In genomic region chr7:141205504-141205903, GRCm38 (mm10) we compare ENCODE assay signal across 24 mouse cellular contexts. TPM values are rescaled to one million over a fixed set of nuclear protein-coding genes. Genes with fewer than 3 reads are reported as not detected.
DNase-seq lines count a peak whose midpoint lies in the region; ATAC-seq and TF ChIP-seq lines count a peak whose summit lies in the region.
"Had no signal": no experiment of that assay in that cellular context is flagged by ENCODE, and none has a peak within 500 bp of the region (broad histone marks: within the 10 kb centered on the region; RNA-seq: fewer than 3 reads in every experiment).

No protein-coding gene starts in this region.

- no peak overlapping the region for H3K9ac ChIP-seq in liver, embryonic 13.5 days
- H3K9ac ChIP-seq in liver, postnatal 0 days (replicated peaks), result no peak overlapping the region
- no peak overlapping the region for H3K9ac ChIP-seq in liver, embryonic 15.5 days
- H3K9ac ChIP-seq: embryonic facial prominence, embryonic 12.5 days; embryonic facial prominence, embryonic 15.5 days; forebrain, postnatal 0 days; hindbrain, embryonic 12.5 days; hindbrain, embryonic 15.5 days had no signal

- 0 out of 2 replicates have a peak overlapping the region, but pooled peaks have one; percentile 49 for H3K27ac ChIP-seq in heart, embryonic 10.5 days
- H3K27ac ChIP-seq in liver, embryonic 13.5 days, result peak overlapping the region; percentile 93
- H3K27ac ChIP-seq in liver, postnatal 0 days (ENCODE audit: low read depth), result no peak overlapping the region
- H3K27ac ChIP-seq in liver, embryonic 15.5 days (replicated peaks), result peak overlapping the region; percentile 91; the same call in 1 of the 2 replicates
- no peak overlapping the region for H3K27ac ChIP-seq in left cerebral cortex, adult 2 months
- H3K27ac ChIP-seq: embryonic facial prominence, embryonic 12.5 days; embryonic facial prominence, embryonic 15.5 days; hindbrain, embryonic 12.5 days; hindbrain, embryonic 15.5 days had no signal

- no peaks in the 10 kb centered on the region for H3K36me3 ChIP-seq in heart, embryonic 10.5 days
- H3K36me3 ChIP-seq in liver, embryonic 13.5 days, result peaks cover 10% of the 10 kb centered on the region
- H3K36me3 ChIP-seq in liver, postnatal 0 days (replicated peaks; ENCODE audit: insufficient read depth, low read length), result no peaks in the 10 kb centered on the region
- H3K36me3 ChIP-seq in liver, embryonic 15.5 days (replicated peaks), result no peaks in the 10 kb centered on the region
- H3K36me3 ChIP-seq: embryonic facial prominence, embryonic 12.5 days; embryonic facial prominence, embryonic 15.5 days; hindbrain, embryonic 15.5 days had no signal

- H3K4me2 ChIP-seq in liver, embryonic 13.5 days, result no peak overlapping the region
- H3K4me2 ChIP-seq in liver, postnatal 0 days (ENCODE audit: low read depth, low read length), result no peak overlapping the region
- H3K4me2 ChIP-seq in liver, embryonic 15.5 days, result no peak overlapping the region
- H3K4me2 ChIP-seq: embryonic facial prominence, embryonic 12.5 days; embryonic facial prominence, embryonic 15.5 days; hindbrain, embryonic 12.5 days; hindbrain, embryonic 15.5 days had no signal

- H3K4me1 ChIP-seq in heart, embryonic 10.5 days, result peaks cover 11% of the 10 kb centered on the region; the same call in 1 of the 2 replicates
- H3K4me1 ChIP-seq in liver, embryonic 13.5 days (replicated peaks), result peaks cover 86% of the 10 kb centered on the region
- H3K4me1 ChIP-seq in liver, postnatal 0 days (ENCODE audit: insufficient read depth), result peaks cover 23% of the 10 kb centered on the region
- H3K4me1 ChIP-seq in liver, embryonic 15.5 days (replicated peaks), result peaks cover 70% of the 10 kb centered on the region
- H3K4me1 ChIP-seq: embryonic facial prominence, embryonic 12.5 days; embryonic facial prominence, embryonic 15.5 days; hindbrain, embryonic 12.5 days; hindbrain, embryonic 15.5 days had no signal

- ATAC-seq in liver, embryonic 13.5 days (ENCODE audit: low read depth), result no peak
- no peak for ATAC-seq in liver, postnatal 0 days
- ATAC-seq in liver, embryonic 15.5 days (ENCODE audit: insufficient read depth), result no peak
- ATAC-seq: CD4-positive, CD25-positive, alpha-beta regulatory T cell, adult 4 months; forebrain, embryonic 14.5 days; forebrain, postnatal 0 days had no signal

- TF ChIP-seq CTCF in liver, postnatal 0 days (IDR thresholded peaks at IDR 0.05; ENCODE audit: low read depth), result no peak
- no peak for TF ChIP-seq CTCF in left cerebral cortex, adult 2 months (IDR thresholded peaks at IDR 0.05)

- 94% methylated on average over 5 of the region's 5 CpGs for WGBS in heart, embryonic 10.5 days
- 88% methylated on average over 5 of the region's 5 CpGs for WGBS in liver, embryonic 13.5 days (ENCODE audit: insufficient replicate concordance)
- WGBS in liver, postnatal 0 days (ENCODE audit: insufficient replicate concordance), result 91% methylated on average over 5 of the region's 5 CpGs
- WGBS in liver, embryonic 15.5 days (ENCODE audit: insufficient replicate concordance), result 84% methylated on average over 5 of the region's 5 CpGs

- no peak for DNase-seq in heart, embryonic 10.5 days (ENCODE audit: low spot score)
- no peak for DNase-seq in heart, adult 8-10 months (ENCODE audit: low spot score)
- no peak for DNase-seq in liver, embryonic 13.5 days
- no peak for DNase-seq in liver, postnatal 0 days
- no peak for DNase-seq in left cerebral cortex, adult 2 months (ENCODE audit: extremely low spot score in 1 of 2, low spot score in 2 of 2)
- DNase-seq: adrenal gland, adult 2 months; adrenal gland, postnatal 14 days; cerebellum, adult 11 months; cerebellum, adult 2 months; cerebellum, adult 9-11 months; cerebellum, postnatal 25 days; forebrain, postnatal 0 days; gastrocnemius, postnatal 10 days; gastrocnemius, postnatal 36 days had no signal

- no peaks in the 10 kb centered on the region for H3K9me3 ChIP-seq in heart, embryonic 10.5 days
- H3K9me3 ChIP-seq in liver, embryonic 13.5 days (replicated peaks), result no peaks in the 10 kb centered on the region
- no peaks in the 10 kb centered on the region for H3K9me3 ChIP-seq in liver, postnatal 0 days (ENCODE audit: low read length)
- no peaks in the 10 kb centered on the region for H3K9me3 ChIP-seq in liver, embryonic 15.5 days (replicated peaks)
- H3K9me3 ChIP-seq: embryonic facial prominence, embryonic 12.5 days; embryonic facial prominence, embryonic 15.5 days; hindbrain, embryonic 12.5 days; hindbrain, embryonic 15.5 days had no signal

- intact Hi-C loops in left cerebral cortex, adult 2 months (cut with DNase I), result no loop called here

- peaks cover 7% of the 10 kb centered on the region; the same call in 1 of the 2 replicates for H3K27me3 ChIP-seq in heart, embryonic 10.5 days (ENCODE audit: insufficient read depth, poor library complexity, severe bottlenecking)
- H3K27me3 ChIP-seq in liver, embryonic 13.5 days, result no peaks in the 10 kb centered on the region
- no peaks in the 10 kb centered on the region for H3K27me3 ChIP-seq in liver, postnatal 0 days (ENCODE audit: insufficient read depth, low read length)
- H3K27me3 ChIP-seq in liver, embryonic 15.5 days, result no peaks in the 10 kb centered on the region
- H3K27me3 ChIP-seq: embryonic facial prominence, embryonic 12.5 days; embryonic facial prominence, embryonic 15.5 days; hindbrain, embryonic 12.5 days; hindbrain, embryonic 15.5 days had no signal

- TF ChIP-seq EP300 in liver, postnatal 0 days (IDR thresholded peaks at IDR 0.05; ENCODE audit: low read depth), result no peak

- H3K4me3 ChIP-seq in heart, embryonic 10.5 days, result no peak overlapping the region
- H3K4me3 ChIP-seq in liver, embryonic 13.5 days (replicated peaks), result no peak overlapping the region
- H3K4me3 ChIP-seq in liver, postnatal 0 days (ENCODE audit: low read depth, low read length), result no peak overlapping the region
- H3K4me3 ChIP-seq in liver, embryonic 15.5 days (replicated peaks), result no peak overlapping the region
- H3K4me3 ChIP-seq in left cerebral cortex, adult 2 months, result no peak overlapping the region
- H3K4me3 ChIP-seq: embryonic facial prominence, embryonic 12.5 days; embryonic facial prominence, embryonic 15.5 days; hindbrain, embryonic 12.5 days; hindbrain, embryonic 15.5 days had no signal

RNA-seq across cellular contexts. Expression of gene Lmntd2, which starts 8.4 kb away (rescaled TPM):
- polyA plus RNA-seq in heart, embryonic 10.5 days (2016; fragmentation: Nextera tagmentation; extraction: Ambion mirVana), result 1.4 and 2.1 TPM in 2 replicates
- total RNA-seq in heart, adult 8-10 months (2022), result not detected
- polyA plus RNA-seq in liver, embryonic 13.5 days (2015; fragmentation: Nextera tagmentation; extraction: Ambion mirVana), result 0.59 and 0.71 TPM in 2 replicates
- polyA plus RNA-seq in liver, postnatal 0 days (2015; fragmentation: Nextera tagmentation; extraction: Ambion mirVana), result 0.49 TPM in 2 replicates
- 0.60 and 0.91 TPM in 2 replicates for polyA plus RNA-seq in liver, embryonic 15.5 days (2015; fragmentation: Nextera tagmentation; extraction: Ambion mirVana)
- total RNA-seq in left cerebral cortex, adult 2 months (2021), result not detected
- total RNA-seq: gastrocnemius, postnatal 10 days; gastrocnemius, postnatal 36 days; heart, postnatal 25 days; hematopoietic stem cell, adult 5-6 weeks; MEL had no signal

RNA-seq across cellular contexts. Expression of gene Rassf7, which starts 10.2 kb away (rescaled TPM):
- polyA plus RNA-seq in heart, embryonic 10.5 days (2016; fragmentation: Nextera tagmentation; extraction: Ambion mirVana), result 22.6 and 41.4 TPM in 2 replicates
- total RNA-seq in heart, adult 8-10 months (2022), result under 1 TPM in 3 of 4 experiments, not detected in 1; 0.66 to 0.90 (median 0.73) TPM
- 23.9 and 26.7 TPM in 2 replicates for polyA plus RNA-seq in liver, embryonic 13.5 days (2015; fragmentation: Nextera tagmentation; extraction: Ambion mirVana)
- 24.9 and 27.3 TPM in 2 replicates for polyA plus RNA-seq in liver, postnatal 0 days (2015; fragmentation: Nextera tagmentation; extraction: Ambion mirVana)
- 27.3 and 33.4 TPM in 2 replicates for polyA plus RNA-seq in liver, embryonic 15.5 days (2015; fragmentation: Nextera tagmentation; extraction: Ambion mirVana)
- 1 to 10 TPM in 1 of 2 experiments, under 1 TPM in 1; 0.94 to 1.3 TPM for total RNA-seq in left cerebral cortex, adult 2 months (2021)

RNA-seq across cellular contexts. Expression of gene Lrrc56, which starts 11.5 kb away (rescaled TPM):
- polyA plus RNA-seq in heart, embryonic 10.5 days (2016; fragmentation: Nextera tagmentation; extraction: Ambion mirVana), result 3.3 and 6.7 TPM in 2 replicates
- total RNA-seq in heart, adult 8-10 months (2022), result 1 to 10 TPM; 1.8 to 3.4 (median 3.0) TPM
- polyA plus RNA-seq in liver, embryonic 13.5 days (2015; fragmentation: Nextera tagmentation; extraction: Ambion mirVana), result 12.2 and 15.5 TPM in 2 replicates
- 2.0 and 2.2 TPM in 2 replicates for polyA plus RNA-seq in liver, postnatal 0 days (2015; fragmentation: Nextera tagmentation; extraction: Ambion mirVana)
- polyA plus RNA-seq in liver, embryonic 15.5 days (2015; fragmentation: Nextera tagmentation; extraction: Ambion mirVana), result 11.0 and 12.1 TPM in 2 replicates
- total RNA-seq in left cerebral cortex, adult 2 months (2021), result 1 to 10 TPM; 3.9 to 5.0 TPM

RNA-seq across cellular contexts. Expression of gene Hras, which starts 11.7 kb away (rescaled TPM):
- polyA plus RNA-seq in heart, embryonic 10.5 days (2016; fragmentation: Nextera tagmentation; extraction: Ambion mirVana), result 89.6 and 92.6 TPM in 2 replicates
- 100 to 1,000 TPM in 1 of 4 experiments, 10 to 100 TPM in 3; 81.0 to 107 (median 87.7) TPM for total RNA-seq in heart, adult 8-10 months (2022)
- 91.5 and 104 TPM in 2 replicates for polyA plus RNA-seq in liver, embryonic 13.5 days (2015; fragmentation: Nextera tagmentation; extraction: Ambion mirVana)
- polyA plus RNA-seq in liver, postnatal 0 days (2015; fragmentation: Nextera tagmentation; extraction: Ambion mirVana), result 44.0 and 46.2 TPM in 2 replicates
- polyA plus RNA-seq in liver, embryonic 15.5 days (2015; fragmentation: Nextera tagmentation; extraction: Ambion mirVana), result 83.0 and 98.2 TPM in 2 replicates
- 100 to 1,000 TPM; 219 to 244 TPM for total RNA-seq in left cerebral cortex, adult 2 months (2021)

RNA-seq across cellular contexts. Expression of gene Phrf1, which starts 23.1 kb away (rescaled TPM):
- 73.5 and 84.7 TPM in 2 replicates for polyA plus RNA-seq in heart, embryonic 10.5 days (2016; fragmentation: Nextera tagmentation; extraction: Ambion mirVana)
- total RNA-seq in heart, adult 8-10 months (2022), result 10 to 100 TPM; 26.2 to 38.2 (median 31.9) TPM
- 32.6 and 34.9 TPM in 2 replicates for polyA plus RNA-seq in liver, embryonic 13.5 days (2015; fragmentation: Nextera tagmentation; extraction: Ambion mirVana)
- 10.8 and 14.3 TPM in 2 replicates for polyA plus RNA-seq in liver, postnatal 0 days (2015; fragmentation: Nextera tagmentation; extraction: Ambion mirVana)
- 26.7 and 32.6 TPM in 2 replicates for polyA plus RNA-seq in liver, embryonic 15.5 days (2015; fragmentation: Nextera tagmentation; extraction: Ambion mirVana)
- total RNA-seq in left cerebral cortex, adult 2 months (2021), result 10 to 100 TPM; 70.5 to 77.2 TPM

Comparison
In these comparisons a context has a peak if more than half of its experiments do, and no peak if none do; other contexts are left out.
1. H3K27ac ChIP-seq: peak in heart, embryonic 10.5 days (single experiment), liver, embryonic 13.5 days (single experiment) and liver, embryonic 15.5 days (single experiment); none in liver, postnatal 0 days (single experiment) and left cerebral cortex, adult 2 months (single experiment).